ENCODE assay signal across 8 mouse cellular contexts in genomic region chr14:50943932-50944667, GRCm38 (mm10). TPM values are rescaled to one million over a fixed set of nuclear protein-coding genes. Genes with fewer than 3 reads are reported as not detected.
DNase-seq lines count a peak whose midpoint lies in the region; ATAC-seq and TF ChIP-seq lines count a peak whose summit lies in the region.

TSS of gene Gm49342 (plus strand) at chr14:50944517.

- no peak for TF ChIP-seq EP300 in heart, postnatal 0 days (IDR thresholded peaks at IDR 0.05; ENCODE audit: low read depth)

- no peaks in the 10 kb centered on the region for H3K9me3 ChIP-seq in forebrain, embryonic 12.5 days
- no peaks in the 10 kb centered on the region for H3K9me3 ChIP-seq in heart, postnatal 0 days (replicated peaks; ENCODE audit: control insufficient read depth, low read length)
- no peaks in the 10 kb centered on the region for H3K9me3 ChIP-seq in liver, embryonic 16.5 days (replicated peaks; ENCODE audit: control insufficient read depth, low read length)
- no peaks in the 10 kb centered on the region for H3K9me3 ChIP-seq in neural tube, embryonic 13.5 days

- peak; percentile 80 to 81 for DNase-seq in CD8-positive naive resting alpha-beta T cell, adult 2 months (ENCODE audit: low read depth in 2 of 2, low spot score in 2 of 2)
- peak; percentile 89 for DNase-seq in c-Kit-positive CD71-positive TER-119-negative erythroid progenitor cells, embryonic 14.5 days (ENCODE audit: low read depth)
- DNase-seq in heart, postnatal 0 days (ENCODE audit: low spot score), result peak; percentile 94
- peak; percentile 93 to 97 for DNase-seq in kidney, postnatal 4 days

- peaks cover 3% of the 10 kb centered on the region; the same call in 1 of the 2 replicates for H3K36me3 ChIP-seq in forebrain, embryonic 12.5 days (replicated peaks)
- no peaks in the 10 kb centered on the region for H3K36me3 ChIP-seq in heart, postnatal 0 days (replicated peaks; ENCODE audit: control insufficient read depth, insufficient read depth, low read length)
- peaks cover 3% of the 10 kb centered on the region; the same call in 1 of the 2 replicates for H3K36me3 ChIP-seq in liver, embryonic 16.5 days (ENCODE audit: control insufficient read depth, insufficient read depth)
- no peaks in the 10 kb centered on the region for H3K36me3 ChIP-seq in neural tube, embryonic 13.5 days
- no peaks in the 10 kb centered on the region for H3K36me3 ChIP-seq in testis, adult 2 months (ENCODE audit: control insufficient read depth, insufficient read depth, low read length)

- peak; percentile 87 for TF ChIP-seq POLR2A in testis, adult 2 months (IDR thresholded peaks at IDR 0.05; ENCODE audit: control insufficient read depth, low read depth, low read length)

- H3K9ac ChIP-seq in forebrain, embryonic 12.5 days, result peak within 1 kb of the TSS; percentile 60
- H3K9ac ChIP-seq in heart, postnatal 0 days (replicated peaks; ENCODE audit: low read depth, low read length), result peak within 1 kb of the TSS; percentile 46; the same call in 1 of the 2 replicates
- H3K9ac ChIP-seq in liver, embryonic 16.5 days (ENCODE audit: low read depth, low read length), result peak within 1 kb of the TSS; percentile 79
- peak within 1 kb of the TSS; percentile 68 for H3K9ac ChIP-seq in neural tube, embryonic 13.5 days

- peak within 1 kb of the TSS; percentile 60 for H3K4me2 ChIP-seq in forebrain, embryonic 12.5 days
- peak within 1 kb of the TSS; percentile 72 for H3K4me2 ChIP-seq in heart, postnatal 0 days (ENCODE audit: low read depth, low read length)
- peak within 1 kb of the TSS; percentile 85 for H3K4me2 ChIP-seq in liver, embryonic 16.5 days (ENCODE audit: low read depth, low read length)
- peak within 1 kb of the TSS; percentile 64 for H3K4me2 ChIP-seq in neural tube, embryonic 13.5 days

- no peaks in the 10 kb centered on the region for H3K27me3 ChIP-seq in forebrain, embryonic 12.5 days
- H3K27me3 ChIP-seq in heart, postnatal 0 days (ENCODE audit: control insufficient read depth, insufficient read depth, low read length), result no peaks in the 10 kb centered on the region
- no peaks in the 10 kb centered on the region for H3K27me3 ChIP-seq in liver, embryonic 16.5 days (ENCODE audit: control insufficient read depth, insufficient read depth, low read depth, low read length)
- H3K27me3 ChIP-seq in neural tube, embryonic 13.5 days, result no peaks in the 10 kb centered on the region
- no peaks in the 10 kb centered on the region for H3K27me3 ChIP-seq in testis, adult 2 months (ENCODE audit: control insufficient read depth, insufficient read depth, low read length)

- peaks cover 10% of the 10 kb centered on the region for H3K4me1 ChIP-seq in forebrain, embryonic 12.5 days
- 0 out of 2 replicates have a peak, but pooled peaks cover 8% of the 10 kb centered on the region for H3K4me1 ChIP-seq in heart, postnatal 0 days (ENCODE audit: control insufficient read depth, insufficient read depth)
- peaks cover 7% of the 10 kb centered on the region for H3K4me1 ChIP-seq in liver, embryonic 16.5 days (ENCODE audit: control insufficient read depth, low read depth, low read length)
- H3K4me1 ChIP-seq in neural tube, embryonic 13.5 days (replicated peaks), result peaks cover 14% of the 10 kb centered on the region
- H3K4me1 ChIP-seq in testis, adult 2 months (ENCODE audit: control insufficient read depth, insufficient read depth, low read length), result peaks cover 4% of the 10 kb centered on the region

- peak within 1 kb of the TSS; percentile 48 for H3K4me3 ChIP-seq in forebrain, embryonic 12.5 days (replicated peaks)
- peak within 1 kb of the TSS; percentile 63 for H3K4me3 ChIP-seq in heart, postnatal 0 days (ENCODE audit: low read depth, low read length)
- H3K4me3 ChIP-seq in liver, embryonic 16.5 days (ENCODE audit: low read depth, low read length), result peak within 1 kb of the TSS; percentile 72
- peak within 1 kb of the TSS; percentile 48 for H3K4me3 ChIP-seq in neural tube, embryonic 13.5 days
- H3K4me3 ChIP-seq in testis, adult 2 months (ENCODE audit: control insufficient read depth, low read depth, low read length), result peak within 1 kb of the TSS; percentile 85

- peak within 1 kb of the TSS; percentile 89 for H3K27ac ChIP-seq in forebrain, embryonic 12.5 days
- peak within 1 kb of the TSS; percentile 89 for H3K27ac ChIP-seq in heart, postnatal 0 days (ENCODE audit: low read depth)
- H3K27ac ChIP-seq in liver, embryonic 16.5 days (ENCODE audit: low read length), result peak within 1 kb of the TSS; percentile 92
- peak within 1 kb of the TSS; percentile 89 for H3K27ac ChIP-seq in neural tube, embryonic 13.5 days (replicated peaks)
- H3K27ac ChIP-seq in testis, adult 2 months (ENCODE audit: control insufficient read depth, insufficient read depth, low read depth, low read length), result peak within 1 kb of the TSS; percentile 74

- WGBS in forebrain, embryonic 12.5 days, result 17% methylated on average over 31 of the region's 31 CpGs
- WGBS in heart, postnatal 0 days, result 12% methylated on average over 31 of the region's 31 CpGs
- WGBS in liver, embryonic 16.5 days (ENCODE audit: insufficient replicate concordance), result 6% methylated on average over 31 of the region's 31 CpGs
- 19% methylated on average over 31 of the region's 31 CpGs for WGBS in neural tube, embryonic 13.5 days

- TF ChIP-seq CTCF in heart, postnatal 0 days (IDR thresholded peaks at IDR 0.05; ENCODE audit: low read depth), result peak; percentile 36
- TF ChIP-seq CTCF in testis, adult 2 months (IDR thresholded peaks at IDR 0.05; ENCODE audit: control insufficient read depth, insufficient read depth, insufficient replicate concordance, low read depth, low read length), result peak; percentile 22; the same call in 1 of the 2 replicates

- ATAC-seq in forebrain, embryonic 12.5 days (ENCODE audit: low FRiP score), result peak; percentile 98
- ATAC-seq in heart, postnatal 0 days (ENCODE audit: insufficient read depth, low read depth), result peak; percentile 98
- peak; percentile 97 for ATAC-seq in liver, embryonic 16.5 days (ENCODE audit: low read depth)
- peak; percentile 96 for ATAC-seq in neural tube, embryonic 13.5 days (ENCODE audit: low read depth)

RNA-seq across cellular contexts. Expression of gene Gm49342, which starts in this region (rescaled TPM):
- not detected in 2 replicates for polyA plus RNA-seq in forebrain, embryonic 12.5 days (2016; fragmentation: Nextera tagmentation; extraction: Ambion mirVana)
- 17.5 TPM in 1 of 2 replicates, not detected in the other for total RNA-seq in heart, postnatal 0 days (2014; rRNA removed; ENCODE audit: low replicate concordance)
- polyA plus RNA-seq in heart, postnatal 0 days (2015; fragmentation: Nextera tagmentation; extraction: Ambion mirVana), result not detected in 2 replicates
- polyA plus RNA-seq in liver, embryonic 16.5 days (2015; fragmentation: Nextera tagmentation; extraction: Ambion mirVana), result not detected in 2 replicates
- 2.7 TPM in 1 of 2 replicates, not detected in the other for polyA plus RNA-seq in neural tube, embryonic 13.5 days (2015; fragmentation: Nextera tagmentation; extraction: Ambion mirVana)
- polyA plus RNA-seq in testis, adult 2 months (2012; rRNA removed), result 4.8 and 5.5 TPM in 2 replicates

Comparison
In these comparisons a context has a peak if more than half of its experiments do, and no peak if none do; other contexts are left out.
1. Peak in every context shown above with its lines: DNase-seq, ATAC-seq, H3K4me3 ChIP-seq and H3K27ac ChIP-seq.
2. Peak in ATAC-seq, H3K4me3 ChIP-seq, H3K27ac ChIP-seq, H3K9ac ChIP-seq and H3K4me2 ChIP-seq in forebrain, embryonic 12.5 days; RNA of the gene not detected or under 1 TPM.
3. Peak in ATAC-seq, H3K4me3 ChIP-seq, H3K27ac ChIP-seq, H3K9ac ChIP-seq and H3K4me2 ChIP-seq in liver, embryonic 16.5 days; RNA of the gene not detected or under 1 TPM.